Mouse (Mus musculus) erythroblast, embryonic 14.5 days (primary cell): ENCODE results near the gene Gm10300.

Experiments used
- GATA1 ChIP-seq: IDR thresholded peaks from 2 replicates; pipeline ENCODE4 v1.6.1; 2012; ENCODE audit warnings: low read length, inconsistent platforms, mixed read lengths
- TAL1 ChIP-seq: IDR thresholded peaks from 3 replicates; pipeline ENCODE4 v1.6.1; 2012; ENCODE audit warnings: low read length, inconsistent platforms, mixed read lengths

DNA sequence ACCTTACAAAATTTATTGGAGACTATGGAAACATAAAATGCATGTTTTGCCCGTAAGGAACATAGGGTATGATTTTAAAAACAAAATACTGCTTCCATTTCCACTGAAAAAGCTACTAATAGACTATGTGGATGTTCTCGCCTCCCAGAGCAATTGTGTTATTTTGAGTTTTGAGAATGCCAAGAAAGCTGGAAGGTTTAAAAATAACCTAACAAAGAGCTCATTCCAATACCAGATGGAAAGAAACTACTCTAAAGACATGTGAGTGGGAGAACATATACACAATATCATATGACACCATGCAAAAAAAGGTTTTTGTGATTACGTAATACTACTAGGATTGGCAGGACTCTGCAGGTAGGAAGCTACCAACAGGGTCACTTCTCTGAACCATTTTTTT is 30.8 kb upstream of the Gm10300 start:
- TF ChIP-seq GATA1: no peak
- no peak for TF ChIP-seq TAL1
